Mouse (Mus musculus) liver, embryonic 15.5 days (tissue): ENCODE measurements around the gene Gm3448. TPM values are rescaled to one million over a fixed set of nuclear protein-coding genes. Genes with fewer than 3 reads are reported as not detected.
"Not testable (repeated sequence)": the region's sequence is repeated elsewhere in the genome, so short reads cannot be mapped to it uniquely, and the experiment has no call there.

Source experiments
- ATAC-seq: fragments of 200-750 bp; cut with Nextera tagmentation; 2 replicates; pipeline ENCODE4 v1.8.0; 2017; ENCODE audit warnings: moderate number of reproducible peaks, mild to moderate bottlenecking, moderate library complexity; ENCODE audit not compliant: insufficient read depth
- H3K27ac ChIP-seq: fragments of 300-500 bp; sonication (generic); replicated peaks from 2 replicates; pipeline ENCODE4 v1.5.1; 2015; ENCODE audit warnings: mild to moderate bottlenecking, inconsistent platforms
- H3K27me3 ChIP-seq: fragments of 300-500 bp; sonication (generic); 2 replicates; pipeline ENCODE4 v1.6.1; 2015; ENCODE audit warnings: mild to moderate bottlenecking, inconsistent platforms
- H3K36me3 ChIP-seq: fragments of 300-500 bp; sonication (generic); replicated peaks from 2 replicates; pipeline ENCODE4 v1.6.1; 2015; ENCODE audit warnings: moderate library complexity, mild to moderate bottlenecking, inconsistent platforms
- H3K4me1 ChIP-seq: fragments of 300-500 bp; sonication (generic); replicated peaks from 2 replicates; pipeline ENCODE4 v1.6.1; 2015; ENCODE audit warnings: inconsistent platforms
- H3K4me2 ChIP-seq: fragments of 300-500 bp; sonication (generic); 2 replicates; pipeline ENCODE4 v1.6.1; 2015; ENCODE audit warnings: moderate library complexity, mild to moderate bottlenecking, inconsistent platforms
- H3K4me3 ChIP-seq: fragments of 300-500 bp; sonication (generic); replicated peaks from 2 replicates; pipeline ENCODE4 v1.5.1; 2015; ENCODE audit warnings: mild to moderate bottlenecking, inconsistent platforms
- H3K9ac ChIP-seq: fragments of 300-500 bp; sonication (generic); 2 replicates; pipeline ENCODE4 v1.6.1; 2015; ENCODE audit warnings: moderate library complexity, mild to moderate bottlenecking, inconsistent platforms
- H3K9me3 ChIP-seq: fragments of 300-500 bp; sonication (generic); replicated peaks from 2 replicates; pipeline ENCODE4 v1.6.1; 2016; ENCODE audit warnings: inconsistent platforms
- WGBS: fragments of 180-500 bp; shearing (Covaris S2); methylation state at CpG from one replicate; pipeline ENCODE4 v1.1.7; 2015; ENCODE audit warnings: mixed read lengths; ENCODE audit not compliant: insufficient replicate concordance; 5-methylcytosine and 5-hydroxymethylcytosine counted together
- polyA plus RNA-seq: library from polyadenylated mRNA; unstranded; fragments of >200 nt; fragmentation: Nextera tagmentation; extraction: Ambion mirVana; gene quantifications from 2 replicates; pipeline ENCODE4 v1.2.1, GENCODE M21; 2015

The Gm3448 gene
- 1.8 and 3.4 TPM in 2 replicates for polyA plus RNA-seq

DNA sequence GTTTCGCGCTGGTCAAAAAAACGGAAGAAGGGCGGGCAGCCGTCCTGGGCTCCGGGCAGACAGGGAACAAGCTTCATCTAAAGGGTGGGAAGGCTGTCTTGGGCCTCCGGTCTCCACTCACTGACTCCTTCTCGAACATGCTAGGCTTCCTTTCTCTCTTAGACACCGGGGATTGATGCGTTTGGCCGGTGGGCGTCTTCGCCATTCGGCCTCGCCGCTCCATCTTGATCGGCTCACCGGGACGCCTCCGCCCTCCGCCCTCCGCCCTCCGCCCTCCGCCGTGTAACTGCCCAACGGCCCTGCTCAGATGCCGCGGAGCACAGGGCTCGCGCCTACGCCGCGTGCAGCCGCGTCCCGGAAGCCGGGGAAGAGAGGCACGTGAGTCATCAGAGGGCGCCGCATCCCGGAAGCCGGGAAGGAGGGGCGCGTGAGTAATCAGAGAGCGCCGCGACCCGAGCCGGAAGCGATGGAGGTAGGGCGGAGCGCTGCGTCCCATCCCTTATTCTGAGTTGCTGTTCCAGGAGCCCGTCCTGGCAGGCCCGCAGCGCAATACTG is at the start of gene Gm3448, which contains the start of the genes Ermard and Tcte3:
Gene Gm3448, minus strand, starts transcription at position 363 of the 555 bp plus-strand sequence.
Gene Ermard, plus strand, starts transcription at position 34 of the 555 bp plus-strand sequence.
Gene Tcte3, minus strand, starts transcription at position 314 of the 555 bp plus-strand sequence.
- 0% methylated on average over 19 of the region's 56 CpGs for WGBS
- not testable (repeated sequence) for H3K27ac ChIP-seq, H3K4me2 ChIP-seq, H3K9ac ChIP-seq, H3K9me3 ChIP-seq, H3K4me1 ChIP-seq, H3K36me3 ChIP-seq, H3K27me3 ChIP-seq
- peak within 1 kb of the TSS; percentile 32; the same call in 1 of the 2 replicates for H3K4me3 ChIP-seq
- peak; percentile 95 for ATAC-seq

GRCm38 (mm10) chr17:15088591-15089001 is 47.3 kb upstream of the Gm3448 start:
- no peak overlapping the region for H3K4me2 ChIP-seq
- no peaks in the 10 kb centered on the region for H3K9me3 ChIP-seq
- no peak for ATAC-seq
- H3K4me3 ChIP-seq: no peak overlapping the region
- H3K4me1 ChIP-seq: peaks cover 36% of the 10 kb centered on the region
- H3K27ac ChIP-seq: no peak overlapping the region
- no peak overlapping the region for H3K9ac ChIP-seq
- peaks cover 9% of the 10 kb centered on the region; the same call in 1 of the 2 replicates for H3K27me3 ChIP-seq
- WGBS: 36% methylated on average over 8 of the region's 8 CpGs
- H3K36me3 ChIP-seq: no peaks in the 10 kb centered on the region

GRCm38 (mm10) chr17:15088166-15088565 is 46.8 kb upstream of the Gm3448 start:
- WGBS: 48% methylated on average over 2 of the region's 2 CpGs
- Histone ChIP-seq H3K4me1 (peaks cover 40% of the 10 kb centered on the region), H3K9me3 (no peaks in the 10 kb centered on the region), H3K27me3 (peaks cover 6% of the 10 kb centered on the region; the same call in 1 of the 2 replicates), H3K36me3 (no peaks in the 10 kb centered on the region), H3K9ac (no peak overlapping the region), H3K4me2 (no peak overlapping the region), H3K27ac (no peak overlapping the region), H3K4me3 (no peak overlapping the region)
- ATAC-seq: no peak

- Histone ChIP-seq H3K4me1 (peaks cover 43% of the 10 kb centered on the region), H3K27ac (peak overlapping the region; percentile 74; the same call in 1 of the 2 replicates), H3K4me3 (no peak overlapping the region), H3K9me3 (no peaks in the 10 kb centered on the region), H3K27me3 (peaks cover 6% of the 10 kb centered on the region; the same call in 1 of the 2 replicates), H3K4me2 (peak overlapping the region; percentile 64), H3K9ac (no peak overlapping the region), H3K36me3 (no peaks in the 10 kb centered on the region)
- WGBS: 59% methylated on average over 2 of the region's 2 CpGs
- peak; percentile 41 for ATAC-seq
These were observed 43.7 kb upstream of the Gm3448 start for GRCm38 (mm10) chr17:15085006-15085405.

- Histone ChIP-seq H3K4me3 (0 out of 2 replicates have a peak overlapping the region, but pooled peaks have one; percentile 19), H3K4me2 (peak overlapping the region; percentile 64), H3K9ac (no peak overlapping the region), H3K27me3 (peaks cover 6% of the 10 kb centered on the region; the same call in 1 of the 2 replicates), H3K36me3 (no peaks in the 10 kb centered on the region), H3K9me3 (no peaks in the 10 kb centered on the region), H3K4me1 (peaks cover 43% of the 10 kb centered on the region), H3K27ac (peak overlapping the region; percentile 74)
- ATAC-seq: peak; percentile 88
- WGBS: 27% methylated on average over 13 of the region's 13 CpGs
These were observed 43.0 kb upstream of the Gm3448 start for GRCm38 (mm10) chr17:15084226-15084848.

DNA sequence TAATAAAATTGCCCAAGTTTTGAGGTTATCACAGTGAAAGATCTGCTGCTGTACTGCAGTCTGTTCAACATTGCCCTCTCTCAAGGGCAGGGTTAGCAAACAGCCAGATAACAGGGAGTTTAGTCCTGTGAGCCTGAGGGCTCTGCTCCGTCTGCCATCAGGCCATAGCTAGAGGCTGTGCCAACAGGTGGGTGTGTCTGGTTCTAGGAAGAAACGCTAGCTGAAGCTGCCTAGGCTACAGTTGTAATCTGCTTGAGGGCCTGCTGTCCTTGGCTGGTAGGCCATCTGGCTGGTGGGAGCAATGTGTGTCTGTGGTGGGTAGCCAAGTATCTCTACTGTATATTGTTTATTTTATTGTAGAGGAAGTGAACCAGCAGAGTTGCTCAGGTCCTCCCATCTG is 36.2 kb upstream of the Gm3448 start:
- no peaks in the 10 kb centered on the region for H3K27me3 ChIP-seq
- H3K4me1 ChIP-seq: peaks cover 26% of the 10 kb centered on the region
- WGBS: 13% methylated on average over 2 of the region's 2 CpGs
- ATAC-seq: peak; percentile 36; the same call in 1 of the 2 replicates
- no peak overlapping the region for H3K4me3 ChIP-seq
- no peak overlapping the region for H3K9ac ChIP-seq
- H3K9me3 ChIP-seq: no peaks in the 10 kb centered on the region
- no peak overlapping the region for H3K4me2 ChIP-seq
- H3K27ac ChIP-seq: no peak overlapping the region
- H3K36me3 ChIP-seq: no peaks in the 10 kb centered on the region

DNA sequence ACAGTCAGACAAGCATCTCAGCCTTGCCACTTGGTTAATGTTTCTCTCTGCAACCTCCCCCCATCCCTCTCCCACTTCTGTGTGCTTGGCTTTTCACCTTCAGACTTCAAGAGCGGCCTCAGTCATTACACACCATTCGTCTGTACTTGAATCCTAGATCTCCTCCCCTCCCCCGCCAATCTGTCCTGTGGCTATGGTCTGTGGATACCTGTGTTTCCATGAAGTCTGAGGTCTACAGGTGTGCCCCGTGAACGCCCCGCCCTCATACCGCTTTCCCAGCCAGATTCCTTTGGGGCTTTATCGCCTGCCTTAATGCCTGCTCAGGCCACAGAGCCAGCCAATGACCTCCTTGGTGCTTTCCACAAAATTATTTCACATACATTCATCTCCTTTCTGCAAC is 33.7 kb upstream of the Gm3448 start:
- peaks cover 26% of the 10 kb centered on the region for H3K4me1 ChIP-seq
- H3K4me2 ChIP-seq: no peak overlapping the region
- H3K9ac ChIP-seq: no peak overlapping the region
- no peak overlapping the region for H3K4me3 ChIP-seq
- 64% methylated on average over 8 of the region's 8 CpGs for WGBS
- H3K36me3 ChIP-seq: no peaks in the 10 kb centered on the region
- H3K9me3 ChIP-seq: no peaks in the 10 kb centered on the region
- no peak overlapping the region for H3K27ac ChIP-seq
- ATAC-seq: peak; percentile 40; the same call in 1 of the 2 replicates
- H3K27me3 ChIP-seq: no peaks in the 10 kb centered on the region

- no peaks in the 10 kb centered on the region for H3K36me3 ChIP-seq
These were observed 30.9 kb upstream of the Gm3448 start for GRCm38 (mm10) chr17:15072211-15072610.

DNA sequence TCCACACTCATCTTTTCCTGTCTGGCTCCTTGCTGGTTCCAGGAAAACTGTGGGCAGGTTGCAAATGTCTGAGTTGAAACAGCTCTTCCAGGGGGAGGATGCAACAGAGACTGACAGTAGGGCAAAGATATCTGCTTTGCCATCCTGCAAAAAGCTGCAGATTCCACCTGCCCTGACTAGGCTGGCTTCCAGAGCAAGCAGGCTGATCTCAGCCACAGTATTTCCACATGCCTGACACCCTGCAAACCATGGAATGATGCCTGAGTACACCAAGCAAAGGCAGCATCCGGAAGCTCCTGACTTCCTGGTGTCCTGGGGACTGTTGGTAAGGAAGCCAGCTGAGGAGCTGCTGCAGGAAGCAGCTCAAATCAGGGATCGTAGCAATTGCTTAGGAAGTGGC is 27.8 kb upstream of the Gm3448 start:
- no peak for ATAC-seq
- Histone ChIP-seq H3K27me3 (no peaks in the 10 kb centered on the region), H3K4me2 (no peak overlapping the region), H3K4me3 (no peak overlapping the region), H3K27ac (no peak overlapping the region), H3K4me1 (peaks cover 19% of the 10 kb centered on the region), H3K9ac (no peak overlapping the region), H3K9me3 (no peaks in the 10 kb centered on the region), H3K36me3 (0 out of 2 replicates have a peak, but pooled peaks cover 6% of the 10 kb centered on the region)
- WGBS: 22% methylated on average over 2 of the region's 2 CpGs

More at GRCm38 (mm10) chr17:15072211-15072610, 30.9 kb upstream of the Gm3448 start:
- no peak for ATAC-seq
- Histone ChIP-seq H3K27ac (no peak overlapping the region), H3K4me1 (peaks cover 29% of the 10 kb centered on the region), H3K4me3 (no peak overlapping the region), H3K27me3 (no peaks in the 10 kb centered on the region), H3K4me2 (no peak overlapping the region), H3K9me3 (no peaks in the 10 kb centered on the region), H3K9ac (no peak overlapping the region)
- WGBS: 69% methylated on average over 2 of the region's 2 CpGs

- Histone ChIP-seq H3K9ac (no peak overlapping the region), H3K9me3 (no peaks in the 10 kb centered on the region), H3K27me3 (no peaks in the 10 kb centered on the region), H3K27ac (0 out of 2 replicates have a peak overlapping the region, but pooled peaks have one; percentile 3), H3K4me2 (no peak overlapping the region), H3K36me3 (0 out of 2 replicates have a peak, but pooled peaks cover 12% of the 10 kb centered on the region), H3K4me3 (no peak overlapping the region), H3K4me1 (peaks cover 19% of the 10 kb centered on the region)
- peak; percentile 43; the same call in 1 of the 2 replicates for ATAC-seq
- WGBS: 36% methylated on average over 8 of the region's 8 CpGs
These were observed 26.9 kb upstream of the Gm3448 start for GRCm38 (mm10) chr17:15068040-15068792.

DNA sequence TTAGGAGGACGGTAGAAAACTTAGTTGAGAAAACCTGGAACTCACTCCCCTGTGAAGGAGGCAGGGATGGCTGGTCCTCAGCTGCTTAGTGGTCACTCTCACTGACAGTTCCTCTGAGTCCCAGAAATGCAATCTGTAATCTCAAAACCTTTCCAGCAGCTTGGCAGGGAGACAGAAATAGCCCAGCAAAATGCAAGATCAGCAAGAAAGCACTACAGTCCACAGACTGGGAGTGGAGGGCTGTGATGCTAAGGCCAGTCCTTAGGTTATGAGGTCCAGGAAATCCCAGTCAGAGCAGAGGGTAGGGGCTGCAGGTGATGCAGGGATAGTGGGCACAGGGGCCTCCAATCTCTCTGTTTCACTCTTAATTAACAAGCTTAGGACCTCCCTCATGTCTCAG is 25.6 kb upstream of the Gm3448 start:
- 67% methylated on average over 1 of the region's 1 CpGs for WGBS
- Histone ChIP-seq H3K27ac (no peak overlapping the region), H3K9ac (no peak overlapping the region), H3K4me1 (peaks cover 19% of the 10 kb centered on the region), H3K4me2 (no peak overlapping the region), H3K27me3 (no peaks in the 10 kb centered on the region), H3K36me3 (peaks cover 16% of the 10 kb centered on the region; the same call in 1 of the 2 replicates), H3K4me3 (no peak overlapping the region), H3K9me3 (no peaks in the 10 kb centered on the region)
- no peak for ATAC-seq
